Mouse (Mus musculus): ENCODE results near the gene Khdc3.

DNA sequence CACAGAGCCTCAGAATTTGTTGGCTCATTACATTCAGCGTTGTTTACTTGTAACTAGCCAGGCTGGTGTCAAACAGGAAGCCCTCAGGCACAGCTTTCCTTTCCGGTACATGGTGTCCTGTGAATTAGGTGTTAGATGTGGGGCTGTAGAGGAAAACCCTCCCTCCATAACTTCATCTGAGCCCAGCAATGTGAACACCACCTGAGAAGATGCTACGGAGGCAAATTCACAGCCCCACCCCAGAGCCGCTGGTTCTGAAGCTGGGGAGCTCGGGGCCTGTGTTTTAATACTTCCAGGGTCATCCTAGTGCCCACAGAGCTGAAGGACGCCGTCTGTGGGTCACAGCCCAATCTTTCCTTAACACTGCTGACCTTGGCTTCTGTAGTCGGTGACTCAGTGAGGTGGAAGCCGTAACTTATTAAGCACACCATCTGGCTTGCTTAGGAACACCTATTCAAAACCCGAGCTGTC, 46.2 kb upstream of the Khdc3 start:
- no peak for TF ChIP-seq POLR2A (IDR thresholded peaks at IDR 0.05; ENCODE audit: insufficient read depth, low read depth, low read length)
- TF ChIP-seq CTCF (IDR thresholded peaks at IDR 0.05), result no peak
- peak; percentile 85 for TF ChIP-seq EP300 (IDR thresholded peaks at IDR 0.05; ENCODE audit: insufficient read depth, low read depth, low read length)

Data from heart, adult 2 months (tissue).